Mouse (Mus musculus): ENCODE results near the gene Prpsap2. TPM values are rescaled to one million over a fixed set of nuclear protein-coding genes. Genes with fewer than 3 reads are reported as not detected.

Prpsap2 gene
- polyA plus RNA-seq, 1 experiment: 6.4 TPM

GRCm38 (mm10) chr11:61705581-61705980 is 56.3 kb downstream of the Prpsap2 start:
- Histone ChIP-seq H3K27me3 (ENCODE audit: control insufficient read depth, insufficient read depth, low read length) (no peaks in the 10 kb centered on the region), H3K36me3 (ENCODE audit: control insufficient read depth, insufficient read depth, low read length) (peaks cover 48% of the 10 kb centered on the region), H3K4me3 (ENCODE audit: low read depth, low read length) (no peak overlapping the region), H3K4me1 (ENCODE audit: control insufficient read depth, insufficient read depth, insufficient read length, low read length) (peaks cover 10% of the 10 kb centered on the region), H3K27ac (ENCODE audit: insufficient read depth, low read depth, low read length) (no peak overlapping the region)
- WGBS: 93% methylated on average over 2 of the region's 2 CpGs
- TF ChIP-seq CTCF (IDR thresholded peaks at IDR 0.05; ENCODE audit: extremely low read depth, insufficient read length, insufficient replicate concordance, low read depth, low read length): no peak
- no peak for TF ChIP-seq POLR2A (IDR thresholded peaks at IDR 0.05; ENCODE audit: low read depth, low read length)

- H3K27me3 ChIP-seq (ENCODE audit: control insufficient read depth, insufficient read depth, low read length): no peaks in the 10 kb centered on the region
- WGBS: 93% methylated on average over 5 of the region's 5 CpGs
- H3K36me3 ChIP-seq (ENCODE audit: control insufficient read depth, insufficient read depth, low read length): peaks cover 49% of the 10 kb centered on the region
- H3K4me3 ChIP-seq (ENCODE audit: low read depth, low read length): no peak overlapping the region
- H3K27ac ChIP-seq (ENCODE audit: insufficient read depth, low read depth, low read length): no peak overlapping the region
- no peak for TF ChIP-seq POLR2A (IDR thresholded peaks at IDR 0.05; ENCODE audit: low read depth, low read length)
- TF ChIP-seq CTCF (IDR thresholded peaks at IDR 0.05; ENCODE audit: extremely low read depth, insufficient read length, insufficient replicate concordance, low read depth, low read length): no peak
- H3K4me1 ChIP-seq (ENCODE audit: control insufficient read depth, insufficient read depth, insufficient read length, low read length): peaks cover 30% of the 10 kb centered on the region
Measured at GRCm38 (mm10) chr11:61702494-61702893, 59.4 kb downstream of the Prpsap2 start.

GRCm38 (mm10) chr11:61701696-61702095 is 60.2 kb downstream of the Prpsap2 start:
- peaks cover 50% of the 10 kb centered on the region for H3K36me3 ChIP-seq (ENCODE audit: control insufficient read depth, insufficient read depth, low read length)
- 89% methylated on average over 5 of the region's 5 CpGs for WGBS
- no peaks in the 10 kb centered on the region for H3K27me3 ChIP-seq (ENCODE audit: control insufficient read depth, insufficient read depth, low read length)
- peaks cover 29% of the 10 kb centered on the region for H3K4me1 ChIP-seq (ENCODE audit: control insufficient read depth, insufficient read depth, insufficient read length, low read length)
- H3K4me3 ChIP-seq (ENCODE audit: low read depth, low read length): no peak overlapping the region
- TF ChIP-seq CTCF (IDR thresholded peaks at IDR 0.05; ENCODE audit: extremely low read depth, insufficient read length, insufficient replicate concordance, low read depth, low read length) (no peak), POLR2A (IDR thresholded peaks at IDR 0.05; ENCODE audit: low read depth, low read length) (no peak)
- H3K27ac ChIP-seq (ENCODE audit: insufficient read depth, low read depth, low read length): no peak overlapping the region

GRCm38 (mm10) chr11:61699933-61700332 is 62.0 kb downstream of the Prpsap2 start:
- Histone ChIP-seq H3K36me3 (ENCODE audit: control insufficient read depth, insufficient read depth, low read length) (peaks cover 61% of the 10 kb centered on the region), H3K27ac (ENCODE audit: insufficient read depth, low read depth, low read length) (peak overlapping the region; percentile 98), H3K27me3 (ENCODE audit: control insufficient read depth, insufficient read depth, low read length) (no peaks in the 10 kb centered on the region), H3K4me1 (ENCODE audit: control insufficient read depth, insufficient read depth, insufficient read length, low read length) (peaks cover 33% of the 10 kb centered on the region), H3K4me3 (ENCODE audit: low read depth, low read length) (no peak overlapping the region)
- WGBS: 12% methylated on average over 4 of the region's 4 CpGs
- TF ChIP-seq POLR2A (IDR thresholded peaks at IDR 0.05; ENCODE audit: low read depth, low read length): no peak; the same call in 1 of the 2 replicates
- no peak for TF ChIP-seq CTCF (IDR thresholded peaks at IDR 0.05; ENCODE audit: extremely low read depth, insufficient read length, insufficient replicate concordance, low read depth, low read length)

GRCm38 (mm10) chr11:61699460-61699859 is 62.4 kb downstream of the Prpsap2 start:
- TF ChIP-seq CTCF (IDR thresholded peaks at IDR 0.05; ENCODE audit: extremely low read depth, insufficient read length, insufficient replicate concordance, low read depth, low read length) (no peak), POLR2A (IDR thresholded peaks at IDR 0.05; ENCODE audit: low read depth, low read length) (no peak)
- 35% methylated on average over 5 of the region's 5 CpGs for WGBS
- Histone ChIP-seq H3K27me3 (ENCODE audit: control insufficient read depth, insufficient read depth, low read length) (no peaks in the 10 kb centered on the region), H3K27ac (ENCODE audit: insufficient read depth, low read depth, low read length) (peak overlapping the region; percentile 98), H3K4me3 (ENCODE audit: low read depth, low read length) (no peak overlapping the region), H3K36me3 (ENCODE audit: control insufficient read depth, insufficient read depth, low read length) (peaks cover 61% of the 10 kb centered on the region), H3K4me1 (ENCODE audit: control insufficient read depth, insufficient read depth, insufficient read length, low read length) (peaks cover 37% of the 10 kb centered on the region)

GRCm38 (mm10) chr11:61698852-61699251 is 63.0 kb downstream of the Prpsap2 start:
- peaks cover 43% of the 10 kb centered on the region for H3K4me1 ChIP-seq (ENCODE audit: control insufficient read depth, insufficient read depth, insufficient read length, low read length)
- TF ChIP-seq CTCF (IDR thresholded peaks at IDR 0.05; ENCODE audit: extremely low read depth, insufficient read length, insufficient replicate concordance, low read depth, low read length) (no peak), POLR2A (IDR thresholded peaks at IDR 0.05; ENCODE audit: low read depth, low read length) (no peak)
- H3K27ac ChIP-seq (ENCODE audit: insufficient read depth, low read depth, low read length): peak overlapping the region; percentile 98

GRCm38 (mm10) chr11:61692996-61693395 is 68.9 kb downstream of the Prpsap2 start:
- H3K4me3 ChIP-seq (ENCODE audit: low read depth, low read length): no peak overlapping the region
- TF ChIP-seq POLR2A (IDR thresholded peaks at IDR 0.05; ENCODE audit: low read depth, low read length) (no peak), CTCF (IDR thresholded peaks at IDR 0.05; ENCODE audit: extremely low read depth, insufficient read length, insufficient replicate concordance, low read depth, low read length) (no peak)
- WGBS: 91% methylated on average over 5 of the region's 5 CpGs
- no peaks in the 10 kb centered on the region for H3K27me3 ChIP-seq (ENCODE audit: control insufficient read depth, insufficient read depth, low read length)
- peaks cover 36% of the 10 kb centered on the region for H3K36me3 ChIP-seq (ENCODE audit: control insufficient read depth, insufficient read depth, low read length)
- peaks cover 28% of the 10 kb centered on the region for H3K4me1 ChIP-seq (ENCODE audit: control insufficient read depth, insufficient read depth, insufficient read length, low read length)
- no peak overlapping the region for H3K27ac ChIP-seq (ENCODE audit: insufficient read depth, low read depth, low read length)

More at GRCm38 (mm10) chr11:61698852-61699251, 63.0 kb downstream of the Prpsap2 start:
- Histone ChIP-seq H3K36me3 (ENCODE audit: control insufficient read depth, insufficient read depth, low read length) (peaks cover 60% of the 10 kb centered on the region), H3K4me3 (ENCODE audit: low read depth, low read length) (no peak overlapping the region), H3K27me3 (ENCODE audit: control insufficient read depth, insufficient read depth, low read length) (no peaks in the 10 kb centered on the region)

Measured in small intestine, adult 2 months (tissue).